Mouse (Mus musculus) hindbrain, embryonic 10.5 days (tissue): Measurements from ENCODE around the gene Rasgef1b. TPM values are rescaled to one million over a fixed set of nuclear protein-coding genes. Genes with fewer than 3 reads are reported as not detected.

ENCODE experiments used
- DNase-seq: peaks from one replicate; pipeline ENCODE4 v3.0.0-alpha.2; 2017; ENCODE audit warnings: low spot score
- H3K27ac ChIP-seq: fragments of 300-500 bp; sonication (generic); 2 replicates; pipeline ENCODE4 v1.5.1; 2016; ENCODE audit warnings: mild to moderate bottlenecking, moderate library complexity
- H3K27me3 ChIP-seq: fragments of 300-500 bp; sonication (generic); 2 replicates; pipeline ENCODE4 v1.6.1; 2016; ENCODE audit warnings: mild to moderate bottlenecking; ENCODE audit not compliant: poor library complexity, insufficient read depth, severe bottlenecking
- H3K36me3 ChIP-seq: fragments of 300-500 bp; sonication (generic); 2 replicates; pipeline ENCODE4 v1.6.1; 2016; ENCODE audit warnings: mild to moderate bottlenecking, moderate library complexity
- H3K4me1 ChIP-seq: fragments of 300-500 bp; sonication (generic); replicated peaks from 2 replicates; pipeline ENCODE4 v1.6.1; 2016; ENCODE audit warnings: mild to moderate bottlenecking
- H3K4me3 ChIP-seq: fragments of 300-500 bp; sonication (generic); 2 replicates; pipeline ENCODE4 v1.5.1; 2016; ENCODE audit warnings: mild to moderate bottlenecking, moderate library complexity
- H3K9me3 ChIP-seq: fragments of 300-500 bp; sonication (generic); 2 replicates; pipeline ENCODE4 v1.6.1; 2016; ENCODE audit warnings: mild to moderate bottlenecking, moderate library complexity
- WGBS: fragments of 180-500 bp; shearing (Covaris S2); methylation state at CpG from one replicate; pipeline ENCODE4 v1.1.7; 2016; 5-methylcytosine and 5-hydroxymethylcytosine counted together
- polyA plus RNA-seq: library from polyadenylated mRNA; unstranded; fragments of >200 nt; fragmentation: Nextera tagmentation; extraction: Ambion mirVana; gene quantifications from 2 replicates; pipeline ENCODE4 v1.2.1, GENCODE M21; 2016

Gene Rasgef1b
- polyA plus RNA-seq, 1 experiment from 2014 or later, result 9.2 TPM

- peaks cover 34% of the 10 kb centered on the region for H3K36me3 ChIP-seq
Observed at GRCm38 (mm10) chr5:99240501-99240900, 488.4 kb downstream of the Rasgef1b start.

GRCm38 (mm10) chr5:99239677-99240076 is 489.2 kb downstream of the Rasgef1b start:
- Histone ChIP-seq H3K4me3 (no peak overlapping the region), H3K36me3 (peaks cover 34% of the 10 kb centered on the region), H3K9me3 (no peaks in the 10 kb centered on the region), H3K27me3 (no peaks in the 10 kb centered on the region), H3K27ac (no peak overlapping the region), H3K4me1 (peaks cover 19% of the 10 kb centered on the region)
- no peak for DNase-seq
- 92% methylated on average over 9 of the region's 9 CpGs for WGBS

More at GRCm38 (mm10) chr5:99240501-99240900, 488.4 kb downstream of the Rasgef1b start:
- 93% methylated on average over 6 of the region's 6 CpGs for WGBS
- no peak overlapping the region for H3K4me3 ChIP-seq
- DNase-seq, result no peak
- peaks cover 19% of the 10 kb centered on the region for H3K4me1 ChIP-seq
- H3K27me3 ChIP-seq, result no peaks in the 10 kb centered on the region
- H3K9me3 ChIP-seq, result no peaks in the 10 kb centered on the region
- H3K27ac ChIP-seq, result no peak overlapping the region

DNA sequence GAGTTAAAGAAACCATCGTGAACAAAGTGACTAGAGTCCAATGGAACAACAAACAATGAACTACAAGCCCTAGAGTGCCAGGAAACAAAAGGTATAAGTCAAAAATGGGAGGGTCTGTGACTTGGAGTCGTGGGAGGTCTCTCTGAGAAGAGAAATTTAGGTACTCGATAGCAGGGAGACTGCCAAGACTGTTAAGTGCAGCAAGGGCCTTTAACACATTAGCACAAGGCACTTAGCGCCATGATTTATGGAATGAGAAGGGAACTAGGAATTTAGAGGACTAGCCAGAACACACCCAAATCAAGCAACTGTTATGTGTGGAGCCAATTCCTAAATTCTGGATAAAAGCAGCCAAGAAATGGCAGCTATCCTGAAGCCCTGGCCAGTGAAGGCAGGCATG is 490.7 kb downstream of the Rasgef1b start:
- DNase-seq, result no peak
- peaks cover 43% of the 10 kb centered on the region for H3K36me3 ChIP-seq
- 89% methylated on average over 4 of the region's 4 CpGs for WGBS

DNA sequence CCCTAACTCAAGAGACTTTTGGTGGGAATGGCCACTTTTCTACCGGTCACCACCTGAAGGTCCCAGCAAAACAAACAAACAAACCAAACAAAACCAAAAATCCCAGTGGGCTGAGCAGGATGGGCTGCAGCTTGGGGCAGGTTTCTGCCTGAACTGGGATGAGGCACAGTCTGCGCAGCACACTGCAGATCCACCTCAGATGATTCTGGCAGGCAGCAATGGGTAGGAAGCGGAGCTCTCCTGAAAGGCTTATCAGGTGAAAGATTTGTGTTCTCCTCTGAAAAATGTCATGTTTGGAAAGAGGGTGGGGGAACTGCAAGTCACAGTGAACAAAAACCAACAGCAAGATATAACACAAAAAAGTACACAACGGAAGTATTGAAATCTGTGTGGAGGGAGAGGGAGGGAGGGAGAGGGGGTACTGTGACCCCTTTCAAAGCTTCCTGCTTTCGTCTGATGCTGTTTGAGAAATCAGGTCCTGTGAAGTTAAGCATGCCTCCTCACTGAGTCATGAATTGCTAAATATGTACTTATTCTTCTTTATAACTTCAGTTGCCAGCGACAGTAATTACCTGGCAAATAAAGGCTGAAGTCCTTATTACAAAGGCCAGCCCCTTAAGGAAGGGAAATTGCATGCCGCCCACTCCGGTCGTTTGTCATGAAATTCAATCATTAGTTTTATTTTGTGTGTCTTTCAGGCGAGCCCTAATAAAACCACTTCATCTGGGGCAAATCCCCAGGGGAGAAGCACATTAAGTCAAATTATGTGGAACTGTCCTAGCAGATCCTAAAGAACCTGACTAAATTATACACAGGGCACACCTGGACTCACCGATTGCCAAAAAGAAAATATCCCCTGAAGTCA is 491.7 kb downstream of the Rasgef1b start:
- WGBS, result 83% methylated on average over 11 of the region's 11 CpGs
- no peak for DNase-seq
- Histone ChIP-seq H3K27ac (no peak overlapping the region), H3K27me3 (no peaks in the 10 kb centered on the region), H3K4me3 (no peak overlapping the region), H3K36me3 (peaks cover 51% of the 10 kb centered on the region), H3K4me1 (peaks cover 2% of the 10 kb centered on the region; the same call in 1 of the 2 replicates), H3K9me3 (no peaks in the 10 kb centered on the region)

More for the DNA sequence above, 490.7 kb downstream of the Rasgef1b start:
- Histone ChIP-seq H3K27ac (no peak overlapping the region), H3K27me3 (no peaks in the 10 kb centered on the region), H3K4me1 (peaks cover 11% of the 10 kb centered on the region; the same call in 1 of the 2 replicates), H3K9me3 (no peaks in the 10 kb centered on the region), H3K4me3 (no peak overlapping the region)

DNA sequence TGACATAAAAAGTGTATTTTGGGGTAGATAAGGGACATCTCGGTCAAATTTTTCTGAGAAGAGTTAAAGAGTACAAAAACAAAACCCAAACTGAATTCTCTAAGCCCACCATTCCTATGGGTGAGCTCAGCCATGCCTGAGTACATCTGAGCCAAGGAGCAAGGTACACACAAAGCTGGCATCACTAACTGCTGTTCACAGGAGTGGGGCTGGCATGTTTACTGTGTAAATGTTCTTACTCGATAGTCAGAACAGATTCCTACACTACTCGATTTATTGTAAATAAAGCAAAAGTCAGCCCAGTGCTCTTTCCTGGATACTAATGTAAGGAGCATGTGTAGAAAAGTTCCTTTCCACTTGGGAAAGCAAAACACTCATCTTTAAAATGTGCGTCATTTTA is 492.4 kb downstream of the Rasgef1b start:
- Histone ChIP-seq H3K4me3 (no peak overlapping the region), H3K9me3 (no peaks in the 10 kb centered on the region), H3K27me3 (no peaks in the 10 kb centered on the region), H3K36me3 (peaks cover 52% of the 10 kb centered on the region), H3K27ac (no peak overlapping the region), H3K4me1 (no peaks in the 10 kb centered on the region)
- WGBS, result 91% methylated on average over 4 of the region's 4 CpGs
- no peak for DNase-seq

DNA sequence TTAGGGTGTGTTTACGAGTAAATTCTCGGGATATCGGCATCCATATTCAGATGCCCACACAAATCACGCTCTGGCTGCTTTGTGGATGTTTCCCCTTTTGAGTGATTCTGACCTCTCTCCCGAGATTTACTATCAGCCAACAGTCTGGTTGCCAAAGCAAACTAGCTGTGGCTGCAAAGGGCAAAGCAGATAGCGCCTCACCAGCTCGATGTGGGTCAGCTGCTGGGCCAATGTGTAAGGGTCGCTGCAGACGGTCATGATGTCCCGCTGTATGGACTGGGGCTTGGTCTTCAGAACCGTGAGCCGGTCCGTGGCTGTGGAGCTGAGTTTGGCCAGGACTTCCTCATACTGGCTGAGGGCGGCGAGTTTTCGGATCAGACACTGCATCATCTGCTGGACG is 494.6 kb downstream of the Rasgef1b start:
- H3K27ac ChIP-seq, result no peak overlapping the region
- DNase-seq, result no peak
- no peaks in the 10 kb centered on the region for H3K9me3 ChIP-seq
- H3K36me3 ChIP-seq, result peaks cover 39% of the 10 kb centered on the region
- no peak overlapping the region for H3K4me3 ChIP-seq
- WGBS, result 96% methylated on average over 17 of the region's 17 CpGs
- no peaks in the 10 kb centered on the region for H3K27me3 ChIP-seq
- no peaks in the 10 kb centered on the region for H3K4me1 ChIP-seq

- WGBS, result 90% methylated on average over 3 of the region's 3 CpGs
- no peak overlapping the region for H3K4me3 ChIP-seq
- DNase-seq, result no peak
- no peaks in the 10 kb centered on the region for H3K4me1 ChIP-seq
- no peaks in the 10 kb centered on the region for H3K9me3 ChIP-seq
- H3K27me3 ChIP-seq, result no peaks in the 10 kb centered on the region
- no peak overlapping the region for H3K27ac ChIP-seq
- H3K36me3 ChIP-seq, result peaks cover 38% of the 10 kb centered on the region
Observed at GRCm38 (mm10) chr5:99233176-99233575, 495.7 kb downstream of the Rasgef1b start.

DNA sequence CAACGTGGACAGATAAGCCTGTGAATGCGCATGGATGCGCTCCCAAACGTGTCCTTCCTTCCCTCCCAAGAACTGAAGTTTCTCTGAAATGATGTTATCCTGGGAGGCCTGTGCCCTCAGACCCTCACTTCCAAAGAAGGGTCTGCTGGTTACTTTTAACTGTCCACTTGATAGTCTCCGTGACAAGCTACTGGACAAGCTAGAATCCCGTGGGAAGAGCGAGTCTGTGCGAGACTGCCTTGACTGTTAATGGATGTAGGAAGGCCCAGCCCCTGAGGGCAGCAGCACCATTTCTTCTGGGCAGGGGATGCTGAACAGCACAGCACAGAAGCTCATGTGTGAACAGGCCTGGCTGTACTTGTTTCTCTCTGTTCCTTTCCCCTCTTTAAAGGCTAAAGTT is 496.5 kb downstream of the Rasgef1b start:
- no peak overlapping the region for H3K4me3 ChIP-seq
- no peak overlapping the region for H3K27ac ChIP-seq
- no peak for DNase-seq
- H3K4me1 ChIP-seq, result no peaks in the 10 kb centered on the region
- 88% methylated on average over 8 of the region's 8 CpGs for WGBS
- peaks cover 43% of the 10 kb centered on the region for H3K36me3 ChIP-seq
- no peaks in the 10 kb centered on the region for H3K27me3 ChIP-seq
- H3K9me3 ChIP-seq, result no peaks in the 10 kb centered on the region

- Histone ChIP-seq H3K4me1 (no peaks in the 10 kb centered on the region), H3K27me3 (no peaks in the 10 kb centered on the region), H3K27ac (no peak overlapping the region), H3K36me3 (peaks cover 51% of the 10 kb centered on the region), H3K9me3 (no peaks in the 10 kb centered on the region), H3K4me3 (no peak overlapping the region)
- 91% methylated on average over 7 of the region's 7 CpGs for WGBS
- DNase-seq, result no peak
Observed at GRCm38 (mm10) chr5:99230476-99230875, 498.4 kb downstream of the Rasgef1b start.

DNA sequence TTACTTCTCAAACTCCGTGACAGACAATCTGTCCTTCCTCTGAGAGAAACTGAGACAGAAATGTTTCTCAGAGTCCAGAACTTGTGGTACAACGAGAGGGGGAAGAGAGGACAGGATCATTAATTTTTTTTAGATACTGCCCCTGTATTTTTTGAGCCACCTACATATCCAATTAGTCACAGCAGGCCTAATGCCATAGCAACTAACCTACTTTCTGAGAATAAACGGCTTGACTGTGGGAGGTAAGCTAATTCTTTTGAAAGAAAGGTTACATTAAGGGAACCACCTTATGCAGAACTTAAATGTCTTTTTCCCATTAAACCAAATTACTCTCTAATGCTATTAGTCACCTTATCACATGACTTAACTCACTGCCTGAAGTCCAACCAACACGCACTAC is 501.5 kb downstream of the Rasgef1b start:
- Histone ChIP-seq H3K27ac (no peak overlapping the region), H3K4me3 (no peak overlapping the region), H3K27me3 (no peaks in the 10 kb centered on the region), H3K4me1 (peaks cover 5% of the 10 kb centered on the region), H3K9me3 (no peaks in the 10 kb centered on the region), H3K36me3 (peaks cover 43% of the 10 kb centered on the region)
- DNase-seq, result no peak
- WGBS, result 82% methylated on average over 4 of the region's 4 CpGs

DNA sequence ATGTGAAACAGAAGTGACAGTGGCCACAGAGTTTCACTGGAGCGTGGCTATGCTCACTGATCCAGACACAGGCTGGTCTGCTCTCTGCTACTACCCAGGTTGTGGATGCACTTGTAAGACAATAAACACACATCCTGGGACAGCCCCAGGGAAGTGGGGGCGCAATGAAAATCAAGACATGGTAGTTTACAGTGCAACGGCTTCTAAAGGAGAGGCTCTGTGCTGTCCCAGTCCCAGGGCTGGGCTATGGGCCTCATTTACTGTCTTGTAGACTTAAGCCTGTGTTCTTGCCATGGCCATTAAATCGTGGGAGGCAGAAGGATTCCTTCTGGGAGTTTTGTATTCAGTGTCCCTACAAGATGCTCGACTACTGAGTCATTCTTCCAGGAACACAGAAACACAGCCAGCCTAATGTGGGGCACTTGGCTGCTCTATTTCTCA is 504.3 kb downstream of the Rasgef1b start:
- WGBS, result 64% methylated on average over 5 of the region's 5 CpGs
- Histone ChIP-seq H3K27ac (no peak overlapping the region; the same call in 1 of the 2 replicates), H3K4me1 (peaks cover 5% of the 10 kb centered on the region), H3K36me3 (peaks cover 55% of the 10 kb centered on the region), H3K27me3 (no peaks in the 10 kb centered on the region), H3K4me3 (no peak overlapping the region), H3K9me3 (peaks cover 5% of the 10 kb centered on the region; the same call in 1 of the 2 replicates)
- DNase-seq, result no peak

GRCm38 (mm10) chr5:99223869-99224498 is 504.9 kb downstream of the Rasgef1b start:
- no peak for DNase-seq
- Histone ChIP-seq H3K9me3 (peaks cover 5% of the 10 kb centered on the region; the same call in 1 of the 2 replicates), H3K27ac (no peak overlapping the region), H3K27me3 (no peaks in the 10 kb centered on the region), H3K4me1 (peaks cover 5% of the 10 kb centered on the region), H3K36me3 (peaks cover 55% of the 10 kb centered on the region), H3K4me3 (no peak overlapping the region)
- 66% methylated on average over 15 of the region's 15 CpGs for WGBS

GRCm38 (mm10) chr5:99218385-99218784 is 510.5 kb downstream of the Rasgef1b start:
- H3K27ac ChIP-seq, result no peak overlapping the region
- H3K4me3 ChIP-seq, result no peak overlapping the region
- H3K36me3 ChIP-seq, result peaks cover 62% of the 10 kb centered on the region
- H3K4me1 ChIP-seq, result peaks cover 8% of the 10 kb centered on the region; the same call in 1 of the 2 replicates
- H3K9me3 ChIP-seq, result peaks cover 5% of the 10 kb centered on the region; the same call in 1 of the 2 replicates
- H3K27me3 ChIP-seq, result no peaks in the 10 kb centered on the region
- 72% methylated on average over 5 of the region's 5 CpGs for WGBS
- DNase-seq, result no peak
